Mouse (Mus musculus) retina, postnatal 1 day (tissue): ENCODE results near the gene Kalrn.

ENCODE experiments used
- DNase-seq: peaks from one replicate; pipeline ENCODE4 v3.0.0-alpha.2; 2012

The Kalrn gene

DNA sequence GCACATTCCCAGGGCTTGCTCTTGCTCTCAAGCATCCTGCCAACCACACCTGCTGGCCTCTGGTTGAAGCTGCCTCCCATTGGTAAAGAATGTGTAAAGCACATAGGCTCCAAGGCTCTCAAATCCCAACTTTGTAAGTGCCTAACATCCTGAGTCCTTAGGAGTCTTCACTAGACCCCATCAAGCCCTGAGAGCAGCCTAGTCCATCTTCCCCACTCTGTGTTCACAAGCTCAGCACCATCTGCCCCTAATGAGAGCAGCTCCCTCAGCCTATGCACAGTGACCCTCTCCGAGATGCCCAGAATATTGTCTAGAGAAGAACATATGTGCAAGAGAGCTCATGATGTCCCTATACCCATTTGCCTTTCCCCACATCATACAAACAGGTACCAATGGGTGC is 78.6 kb downstream of the Kalrn start:
- no peak for DNase-seq

GRCm38 (mm10) chr16:34493914-34494313 is 79.4 kb downstream of the Kalrn start:
- DNase-seq: no peak

GRCm38 (mm10) chr16:34491225-34491624 is 82.1 kb downstream of the Kalrn start:
- no peak for DNase-seq

GRCm38 (mm10) chr16:34490506-34490905 is 82.8 kb downstream of the Kalrn start:
- DNase-seq: peak; percentile 24

DNA sequence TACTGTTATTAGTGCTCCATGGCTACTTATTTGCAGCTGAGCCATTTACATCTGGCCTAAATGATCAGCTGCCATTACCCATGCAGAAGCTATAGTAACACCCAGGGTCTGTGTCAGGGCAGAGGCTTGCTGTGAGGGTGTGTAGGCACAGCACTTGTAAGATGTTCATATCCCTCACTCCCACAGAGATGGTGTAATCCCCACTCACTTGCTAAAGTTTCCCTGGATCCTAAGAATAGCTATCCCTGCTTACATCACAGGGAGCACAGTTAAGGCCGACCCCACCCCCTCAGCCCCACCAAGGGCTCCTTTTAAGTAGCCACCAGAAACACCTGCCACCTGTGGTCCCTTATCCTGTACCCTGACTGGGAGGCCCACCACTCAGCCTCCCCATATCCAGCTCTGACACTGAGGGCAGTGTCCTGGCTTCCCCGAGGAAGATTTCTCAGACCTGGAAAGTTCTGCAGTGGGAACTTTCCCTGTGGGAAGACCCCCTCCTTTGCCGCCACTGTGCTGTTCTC is 83.5 kb downstream of the Kalrn start:
- no peak for DNase-seq

GRCm38 (mm10) chr16:34487823-34488222 is 85.5 kb downstream of the Kalrn start:
- no peak for DNase-seq

DNA sequence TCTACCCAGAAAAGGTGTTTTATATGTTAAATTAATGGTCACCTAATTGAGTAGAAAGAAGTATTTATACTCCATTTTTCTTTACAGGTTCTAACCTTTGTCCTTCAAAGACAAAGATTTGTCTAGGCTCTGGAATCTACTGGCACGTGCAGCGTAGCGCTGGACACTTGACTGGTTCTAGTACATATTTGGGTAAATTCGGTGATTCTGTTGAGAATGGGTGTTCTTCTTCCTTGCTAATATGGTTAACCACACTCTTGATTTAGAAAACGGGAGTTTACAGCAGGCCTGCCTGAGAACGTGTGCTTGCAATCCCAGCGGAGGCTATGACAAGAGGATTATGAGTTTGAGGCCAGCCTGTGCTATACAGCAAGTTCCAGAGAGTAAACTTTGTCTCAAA is 86.1 kb downstream of the Kalrn start:
- DNase-seq: no peak

GRCm38 (mm10) chr16:34485483-34485882 is 87.8 kb downstream of the Kalrn start:
- no peak for DNase-seq

DNA sequence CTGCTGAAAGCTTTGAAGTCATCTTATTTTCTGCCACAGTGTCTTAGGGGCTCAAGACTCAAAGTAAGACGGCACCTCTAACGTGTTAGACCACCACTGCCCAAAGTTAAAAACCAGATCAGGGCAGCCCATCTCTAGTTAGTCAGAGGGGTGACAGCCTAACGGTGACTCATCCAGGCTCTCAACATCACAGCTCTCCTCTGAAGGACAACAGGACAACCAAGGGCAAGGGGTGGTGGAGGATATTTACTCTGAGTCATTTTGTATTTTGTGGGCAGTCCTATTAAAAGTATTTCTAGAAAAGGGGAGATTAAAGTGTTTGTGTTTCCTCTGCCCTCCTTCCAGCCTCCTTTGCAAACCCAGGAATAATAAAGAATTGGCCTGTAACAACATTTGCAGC is 88.4 kb downstream of the Kalrn start:
- no peak for DNase-seq

- peak; percentile 32 for DNase-seq
Measured at GRCm38 (mm10) chr16:34484213-34484612, 89.1 kb downstream of the Kalrn start.

- DNase-seq: peak; percentile 64
Measured at GRCm38 (mm10) chr16:34483716-34484115, 89.6 kb downstream of the Kalrn start.

- DNase-seq: no peak
Measured at GRCm38 (mm10) chr16:34474741-34475140, 98.6 kb downstream of the Kalrn start.

GRCm38 (mm10) chr16:34473891-34474290 is 99.4 kb downstream of the Kalrn start:
- peak; percentile 21 for DNase-seq

DNA sequence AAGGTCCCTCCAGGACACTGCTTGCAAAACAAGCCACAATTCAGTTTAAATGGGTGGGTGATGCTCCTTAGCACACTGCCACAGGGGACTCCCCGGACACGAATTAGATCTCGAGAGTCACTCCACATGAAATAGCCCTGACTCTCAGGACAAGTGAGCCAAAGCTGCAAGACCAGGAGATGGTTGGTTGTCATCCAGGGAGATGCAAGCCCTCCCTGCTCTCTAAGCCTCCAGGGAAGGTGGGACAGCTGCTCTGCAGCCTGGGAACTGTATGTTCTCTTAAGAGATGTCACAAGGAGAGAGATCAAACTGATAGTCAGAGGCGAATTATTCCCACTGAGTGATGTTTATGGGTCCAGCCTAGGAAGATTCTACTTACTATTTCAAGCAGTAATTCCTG is 101.9 kb downstream of the Kalrn start:
- no peak for DNase-seq

DNA sequence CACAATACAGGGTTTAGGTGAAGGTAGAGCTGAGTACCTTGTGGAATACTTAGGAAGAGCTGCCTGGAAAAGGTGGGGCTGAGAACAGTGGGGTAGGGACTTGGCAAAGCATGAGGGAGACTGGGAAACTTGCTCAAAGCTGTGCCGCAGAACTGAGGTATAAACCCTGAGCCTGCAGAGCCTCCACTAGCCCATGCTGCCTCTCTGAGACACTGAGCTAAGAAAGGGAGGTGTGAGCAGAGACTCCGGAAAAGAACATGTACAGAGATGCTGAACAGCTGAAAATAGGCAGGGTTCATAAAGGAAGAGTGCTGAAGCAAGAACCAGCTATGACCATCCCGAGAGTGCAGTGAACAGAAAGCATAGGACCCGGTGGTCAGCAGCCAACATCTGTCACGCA is 103.0 kb downstream of the Kalrn start:
- DNase-seq: no peak

DNA sequence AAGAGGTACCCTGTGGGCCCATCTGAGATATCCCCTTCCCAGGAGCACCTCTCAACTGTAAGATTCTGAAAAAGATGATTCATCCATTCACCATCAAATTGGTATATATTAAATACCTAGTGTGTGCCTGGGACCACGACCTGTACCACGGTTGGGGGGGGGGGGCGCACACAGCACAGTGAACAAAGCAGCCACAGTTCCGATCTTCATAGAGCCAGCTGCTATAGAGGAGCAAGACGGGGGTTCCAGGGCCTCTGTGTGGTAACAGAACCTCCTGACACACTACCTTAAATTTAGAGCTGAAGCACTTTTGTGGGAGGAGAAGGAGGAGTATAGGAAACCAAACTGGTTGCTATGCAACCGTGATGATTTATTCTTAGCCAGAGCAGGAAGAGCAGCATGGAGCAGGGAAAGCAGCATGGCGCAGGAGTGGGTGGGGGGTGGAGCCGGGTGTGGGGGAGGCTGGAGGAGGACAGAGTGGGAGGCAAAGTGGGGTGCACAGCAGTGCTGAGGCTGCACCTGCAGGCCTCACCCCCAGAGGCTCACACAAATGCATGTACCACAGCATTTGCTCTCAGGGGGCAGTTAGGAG is 104.0 kb downstream of the Kalrn start:
- DNase-seq: peak; percentile 26

DNA sequence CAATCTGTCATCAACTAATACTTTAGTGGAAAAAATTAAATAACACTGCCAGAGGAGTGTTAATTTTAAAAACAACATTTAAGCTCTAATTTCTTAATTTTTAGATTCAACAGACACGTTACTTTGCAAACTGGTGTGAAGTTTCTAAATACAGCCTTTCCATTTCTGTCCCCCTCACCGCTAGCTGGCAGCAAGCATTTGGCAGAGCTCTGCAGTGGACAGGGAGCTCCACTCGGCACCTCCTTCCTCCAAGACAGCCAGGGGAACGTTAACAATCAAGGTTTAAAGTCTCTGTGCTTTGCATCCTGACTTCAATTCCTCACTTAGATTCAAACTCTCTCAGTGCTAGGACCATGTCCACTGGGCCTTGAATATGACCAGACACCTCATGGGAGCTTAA is 106.7 kb downstream of the Kalrn start:
- no peak for DNase-seq

GRCm38 (mm10) chr16:34456314-34456713 is 117.0 kb downstream of the Kalrn start:
- DNase-seq: peak; percentile 69

DNA sequence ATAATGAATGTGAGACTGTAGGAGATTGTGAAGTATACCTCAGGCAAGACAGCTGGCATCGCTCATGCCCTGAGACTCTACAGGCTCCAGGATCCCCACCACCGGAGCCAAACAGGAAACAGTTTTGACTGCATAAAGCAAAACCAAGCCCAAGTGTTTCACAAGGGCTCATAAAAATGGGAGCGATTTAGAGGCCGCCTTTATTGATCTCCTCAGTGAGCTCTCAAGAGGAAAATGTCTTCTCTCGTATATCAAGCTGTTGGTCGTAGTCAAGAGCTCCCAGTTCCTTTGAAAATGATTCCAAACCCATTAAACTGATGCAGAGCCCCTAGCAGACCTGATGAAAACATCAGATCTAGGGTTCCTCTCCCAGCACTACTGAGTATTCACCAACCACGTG is 127.7 kb downstream of the Kalrn start:
- no peak for DNase-seq

DNA sequence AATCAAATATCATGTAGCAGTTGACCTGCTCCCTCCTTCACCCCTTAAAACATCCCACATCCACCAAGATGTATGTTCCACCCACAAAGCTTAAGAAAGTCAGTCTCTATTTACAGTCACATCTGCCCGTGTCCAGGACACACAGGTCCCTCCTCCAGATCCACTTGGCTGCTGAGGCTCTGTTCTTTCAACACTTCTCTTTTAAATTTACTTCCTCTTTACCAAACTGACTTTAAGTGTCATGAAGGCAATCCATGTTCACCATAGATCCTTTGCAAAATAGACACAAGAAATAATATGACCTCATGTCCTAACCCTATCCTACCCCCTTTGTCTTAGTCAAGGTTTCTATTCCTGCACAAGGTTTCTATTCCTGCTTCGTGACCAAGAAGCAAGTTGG is 131.6 kb downstream of the Kalrn start:
- DNase-seq: no peak

DNA sequence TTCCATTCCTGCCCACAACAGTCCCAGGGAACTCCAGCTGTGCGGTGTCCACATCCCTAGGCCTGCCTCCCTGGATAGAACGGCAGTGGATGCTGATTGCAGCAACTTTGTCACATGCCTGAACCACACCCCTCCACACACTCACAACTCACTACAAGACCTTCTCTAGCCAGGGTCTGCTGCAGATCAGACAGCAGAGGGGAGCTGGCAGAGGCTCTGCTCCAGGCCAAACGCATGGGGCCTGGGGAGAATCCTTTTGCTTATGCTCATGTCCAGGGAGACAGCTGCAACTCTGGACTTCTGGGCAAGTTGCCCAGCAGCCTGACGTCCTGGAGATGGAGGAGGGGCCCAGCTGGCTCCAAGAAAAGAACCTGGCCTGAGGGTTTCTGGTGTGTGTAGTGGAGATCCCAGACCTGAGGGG is 132.3 kb downstream of the Kalrn start:
- DNase-seq: peak; percentile 92

- peak; percentile 82 for DNase-seq
Measured at GRCm38 (mm10) chr16:34440019-34440615, 133.2 kb downstream of the Kalrn start.

- DNase-seq: no peak
Measured at GRCm38 (mm10) chr16:34430131-34430530, 143.2 kb downstream of the Kalrn start.

GRCm38 (mm10) chr16:34427654-34428053 is 145.7 kb downstream of the Kalrn start:
- DNase-seq: peak; percentile 36

DNA sequence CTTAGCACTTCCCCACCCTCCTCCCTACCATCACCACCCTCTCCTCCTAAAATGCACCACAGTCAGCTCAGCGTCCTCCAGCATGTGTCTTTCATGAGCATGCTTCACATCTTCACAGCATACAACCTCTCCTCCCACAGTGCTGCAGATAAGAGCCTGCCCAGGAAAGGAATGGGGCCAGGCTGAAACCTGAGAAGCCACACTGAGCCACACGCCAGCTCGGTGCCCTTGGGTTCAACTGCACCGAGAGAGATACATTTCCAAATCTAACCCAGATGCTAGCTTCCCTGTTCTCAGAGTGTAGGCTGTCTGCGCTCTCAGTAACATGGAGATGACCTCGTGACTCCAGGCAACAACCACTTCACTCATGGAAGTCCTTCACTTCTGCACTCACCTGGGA is 151.9 kb downstream of the Kalrn start:
- no peak for DNase-seq
